Mouse (Mus musculus) neural tube, embryonic 14.5 days (tissue): ENCODE measurements around the gene Washc4. TPM values are rescaled to one million over a fixed set of nuclear protein-coding genes. Genes with fewer than 3 reads are reported as not detected.

Experiments used
- ATAC-seq: fragments of 200-750 bp; cut with Nextera tagmentation; 2 replicates; pipeline ENCODE4 v1.8.0; 2017; ENCODE audit warnings: low read depth, mild to moderate bottlenecking, moderate TSS enrichment, moderate library complexity
- H3K27ac ChIP-seq: fragments of 300-500 bp; sonication (generic); 2 replicates; pipeline ENCODE4 v1.5.1; 2014; ENCODE audit warnings: low read depth, mild to moderate bottlenecking, control low read depth, low read length, moderate library complexity, mixed read lengths
- H3K27me3 ChIP-seq: fragments of 300-500 bp; sonication (generic); 2 replicates; pipeline ENCODE4 v1.6.1; 2014; ENCODE audit warnings: low read length; ENCODE audit not compliant: control insufficient read depth, insufficient read depth
- H3K36me3 ChIP-seq: fragments of 300-500 bp; sonication (generic); 2 replicates; pipeline ENCODE4 v1.6.1; 2014; ENCODE audit warnings: low read length, mixed read lengths; ENCODE audit not compliant: control insufficient read depth, insufficient read depth
- H3K4me1 ChIP-seq: fragments of 300-500 bp; sonication (generic); 2 replicates; pipeline ENCODE4 v1.6.1; 2014; ENCODE audit warnings: low read length; ENCODE audit not compliant: control insufficient read depth, insufficient read depth
- H3K4me2 ChIP-seq: fragments of 300-500 bp; sonication (generic); 2 replicates; pipeline ENCODE4 v1.6.1; 2014; ENCODE audit warnings: mild to moderate bottlenecking, low read depth, low read length, control low read depth
- H3K4me3 ChIP-seq: fragments of 300-500 bp; sonication (generic); 2 replicates; pipeline ENCODE4 v1.5.1; 2014; ENCODE audit warnings: low read depth, low read length, control low read depth, mixed read lengths
- H3K9ac ChIP-seq: fragments of 300-500 bp; sonication (generic); replicated peaks from 2 replicates; pipeline ENCODE4 v1.6.1; 2014; ENCODE audit warnings: low read depth, mild to moderate bottlenecking, control low read depth, low read length, mixed read lengths
- H3K9me3 ChIP-seq: fragments of 300-500 bp; sonication (generic); 2 replicates; pipeline ENCODE4 v1.6.1; 2016; ENCODE audit warnings: low read length; ENCODE audit not compliant: control insufficient read depth
- WGBS: fragments of 180-500 bp; shearing (Covaris S2); extraction: QIAGEN DNeasy Blood & Tissue Kit; methylation state at CpG from one replicate; pipeline ENCODE4 v1.1.7; 2014; 5-methylcytosine and 5-hydroxymethylcytosine counted together
- polyA plus RNA-seq: library from polyadenylated mRNA; unstranded; fragments of >200 nt; fragmentation: Nextera tagmentation; extraction: Ambion mirVana; gene quantifications from 2 replicates; pipeline ENCODE4 v1.2.1, GENCODE M21; 2014

The Washc4 gene
- polyA plus RNA-seq, 1 experiment from 2014 or later = 35.0 TPM

DNA sequence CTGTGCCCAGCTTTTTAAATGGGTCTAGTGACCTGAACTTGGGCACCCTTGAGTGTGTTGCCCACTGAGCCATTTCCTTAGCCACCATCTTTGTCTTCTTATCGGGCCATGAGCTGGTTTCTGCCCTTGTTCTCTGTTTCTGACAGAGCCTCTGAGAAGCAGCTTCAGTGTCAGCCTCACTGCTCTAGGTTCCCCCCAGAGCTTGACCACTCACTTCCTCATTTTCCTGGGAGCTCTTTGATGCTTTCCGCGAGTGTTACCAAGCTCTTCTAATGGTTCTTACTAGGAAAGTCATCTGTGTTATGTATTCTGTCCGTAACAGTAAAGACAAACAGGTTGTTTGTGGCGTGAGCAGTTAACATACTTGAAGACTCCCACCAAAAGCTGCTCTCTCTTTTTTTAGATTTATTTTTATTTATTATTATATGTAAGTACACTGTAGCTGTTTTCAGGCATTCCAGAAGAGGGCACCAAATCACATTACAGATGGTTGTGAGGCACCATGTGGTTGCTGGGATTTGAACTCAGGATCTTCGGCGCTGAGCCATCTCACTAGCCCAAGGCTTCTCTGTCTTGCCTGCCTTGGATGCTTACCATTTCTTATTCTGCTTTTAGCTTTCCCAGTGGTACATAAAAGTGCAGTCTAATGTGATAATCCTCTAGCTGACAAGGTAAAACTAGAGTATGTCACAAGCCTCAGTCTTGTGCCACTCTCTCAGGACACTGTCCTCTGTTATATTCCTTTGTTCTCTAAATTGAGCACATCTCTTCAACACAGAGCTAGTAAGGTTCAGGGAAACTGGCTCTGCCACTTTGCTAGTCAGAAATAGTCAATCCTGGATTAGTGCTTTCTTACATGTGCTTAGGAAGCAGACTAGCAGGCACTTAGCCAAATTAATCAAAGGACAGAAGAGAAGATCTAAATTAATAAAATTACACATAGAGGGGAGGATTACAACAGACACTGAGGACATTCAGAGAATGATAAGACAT lies 22.2 kb downstream of the Washc4 start:
- 97% methylated on average over 7 of the region's 7 CpGs for WGBS
- Histone ChIP-seq H3K4me1 (no peaks in the 10 kb centered on the region), H3K36me3 (peaks cover 67% of the 10 kb centered on the region), H3K9me3 (no peaks in the 10 kb centered on the region), H3K9ac (no peak overlapping the region), H3K4me2 (no peak overlapping the region), H3K27me3 (no peaks in the 10 kb centered on the region), H3K27ac (no peak overlapping the region), H3K4me3 (no peak overlapping the region)
- no peak for ATAC-seq

DNA sequence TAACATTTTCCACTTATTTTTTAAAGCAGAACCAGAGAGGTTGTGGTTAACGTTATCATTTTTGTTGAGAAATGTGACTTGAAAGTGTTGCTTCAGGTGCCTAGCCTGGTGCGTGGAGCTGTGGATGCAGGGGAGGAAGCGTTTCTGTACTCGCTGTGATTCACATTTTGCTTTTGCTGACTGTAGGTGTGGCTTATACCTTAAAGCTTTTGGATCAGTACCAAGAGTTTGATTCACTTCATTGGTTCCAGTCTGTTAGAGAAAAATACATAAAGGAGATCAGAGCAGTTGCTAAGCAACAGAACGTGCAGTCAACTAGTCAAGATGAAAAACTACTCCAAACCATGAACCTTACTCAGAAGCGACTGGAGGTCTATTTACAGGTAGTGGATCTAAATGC lies 47.2 kb downstream of the Washc4 start:
- no peak overlapping the region for H3K27ac ChIP-seq
- H3K36me3 ChIP-seq = peaks cover 78% of the 10 kb centered on the region
- 73% methylated on average over 6 of the region's 6 CpGs for WGBS
- no peaks in the 10 kb centered on the region for H3K27me3 ChIP-seq
- no peak overlapping the region for H3K4me2 ChIP-seq
- H3K9ac ChIP-seq = no peak overlapping the region
- ATAC-seq = no peak
- H3K9me3 ChIP-seq = no peaks in the 10 kb centered on the region
- H3K4me3 ChIP-seq = no peak overlapping the region
- H3K4me1 ChIP-seq = no peaks in the 10 kb centered on the region

DNA sequence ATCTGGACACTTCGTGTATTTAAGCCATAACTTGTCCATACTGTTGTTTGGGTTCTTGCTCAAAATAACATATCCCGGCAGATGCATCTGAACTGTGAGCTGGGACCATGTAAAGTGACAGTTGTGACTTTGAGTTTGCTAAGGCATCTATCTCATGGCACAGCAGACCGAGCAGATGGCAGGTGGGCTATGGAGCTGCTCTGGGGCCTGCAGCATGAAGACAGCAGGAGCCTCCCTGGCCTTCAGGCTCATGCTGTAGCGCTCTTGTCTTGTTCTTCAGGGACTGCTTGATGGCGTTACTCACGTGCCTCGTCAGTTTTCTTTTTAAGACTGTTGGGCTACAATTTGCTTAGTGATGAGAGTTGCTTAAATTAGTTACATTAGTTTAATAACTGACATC lies 49.1 kb downstream of the Washc4 start:
- H3K36me3 ChIP-seq = peaks cover 65% of the 10 kb centered on the region
- H3K27me3 ChIP-seq = no peaks in the 10 kb centered on the region
- H3K27ac ChIP-seq = no peak overlapping the region
- WGBS = 92% methylated on average over 7 of the region's 7 CpGs
- no peak for ATAC-seq
- H3K9me3 ChIP-seq = no peaks in the 10 kb centered on the region
- no peak overlapping the region for H3K4me2 ChIP-seq
- H3K4me1 ChIP-seq = no peaks in the 10 kb centered on the region
- no peak overlapping the region for H3K4me3 ChIP-seq
- H3K9ac ChIP-seq = no peak overlapping the region

DNA sequence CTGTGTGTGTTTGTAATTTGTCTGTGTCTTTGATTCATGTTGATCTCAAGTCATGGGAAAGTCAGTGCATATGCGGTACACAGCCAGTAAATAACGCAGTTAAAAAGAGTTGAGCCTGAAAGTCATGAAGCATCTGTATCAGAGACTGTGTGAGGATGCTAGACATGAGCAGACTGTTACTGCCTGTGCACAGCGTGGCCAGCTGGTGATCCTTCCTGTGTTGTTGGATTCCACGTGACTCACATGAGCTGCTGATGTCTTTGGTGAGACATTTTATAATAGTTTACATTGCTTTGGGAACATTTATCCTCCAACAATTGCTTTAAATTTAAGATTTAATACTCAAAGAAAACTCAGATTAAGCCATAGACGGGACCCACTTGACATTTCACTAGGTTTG lies 51.0 kb downstream of the Washc4 start:
- no peak overlapping the region for H3K9ac ChIP-seq
- H3K4me1 ChIP-seq = no peaks in the 10 kb centered on the region
- no peak overlapping the region for H3K4me2 ChIP-seq
- WGBS = 90% methylated on average over 5 of the region's 5 CpGs
- no peaks in the 10 kb centered on the region for H3K9me3 ChIP-seq
- no peaks in the 10 kb centered on the region for H3K27me3 ChIP-seq
- ATAC-seq = no peak
- H3K36me3 ChIP-seq = peaks cover 59% of the 10 kb centered on the region
- H3K4me3 ChIP-seq = no peak overlapping the region
- no peak overlapping the region for H3K27ac ChIP-seq

DNA sequence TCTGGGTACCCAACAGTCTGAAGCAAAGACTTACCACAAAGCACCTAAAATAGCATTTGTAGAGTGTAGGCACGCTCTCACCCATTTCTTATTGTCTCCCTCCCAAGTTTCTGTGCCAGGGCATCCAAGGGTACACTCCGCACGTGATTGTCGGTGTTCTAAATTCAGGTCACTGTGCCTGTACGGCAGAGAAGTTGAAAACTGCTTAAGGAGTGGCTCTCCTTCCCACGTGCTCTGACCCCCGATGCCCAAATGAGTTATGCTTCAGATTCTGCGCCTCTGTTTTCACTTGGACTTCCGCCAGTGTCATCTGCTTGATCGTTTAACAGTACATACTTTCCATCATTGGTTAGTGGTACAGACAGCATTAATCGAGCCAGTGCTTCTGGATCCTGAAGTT lies 57.1 kb downstream of the Washc4 start:
- no peak for ATAC-seq
- peaks cover 26% of the 10 kb centered on the region for H3K36me3 ChIP-seq
- H3K9me3 ChIP-seq = no peaks in the 10 kb centered on the region
- H3K4me1 ChIP-seq = no peaks in the 10 kb centered on the region
- no peak overlapping the region for H3K4me2 ChIP-seq
- H3K9ac ChIP-seq = no peak overlapping the region
- no peak overlapping the region for H3K4me3 ChIP-seq
- 71% methylated on average over 11 of the region's 11 CpGs for WGBS
- no peaks in the 10 kb centered on the region for H3K27me3 ChIP-seq
- no peak overlapping the region for H3K27ac ChIP-seq

DNA sequence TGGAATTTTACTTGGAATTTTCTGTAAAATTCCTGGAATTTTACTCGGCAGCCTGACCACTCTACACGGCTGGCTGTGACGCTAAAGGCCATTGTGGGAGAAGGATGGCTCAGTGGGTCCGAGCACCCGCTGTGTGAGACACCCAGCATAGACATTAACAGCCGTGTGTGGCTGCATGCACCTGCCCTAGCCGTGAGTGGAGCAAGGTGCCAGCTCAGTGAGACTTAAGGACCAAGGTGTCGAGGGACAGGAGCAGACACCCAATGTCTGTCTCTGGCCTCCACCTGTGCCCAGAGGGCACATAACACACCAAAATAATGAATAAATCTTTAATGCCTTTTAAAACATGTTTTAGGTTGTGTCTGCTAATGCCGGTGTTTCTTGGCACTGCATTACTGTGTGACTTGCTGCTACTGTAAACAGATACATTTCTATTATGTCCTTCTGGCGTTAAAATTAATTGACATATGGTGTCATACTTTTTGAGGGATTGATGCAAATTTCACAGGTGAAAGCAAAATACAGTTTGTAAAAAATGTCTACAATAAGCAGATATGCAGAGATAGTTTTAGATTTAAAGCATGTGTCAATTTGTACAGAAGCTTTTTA lies 60.5 kb downstream of the Washc4 start:
- H3K9ac ChIP-seq = no peak overlapping the region
- H3K36me3 ChIP-seq = peaks cover 18% of the 10 kb centered on the region
- 84% methylated on average over 10 of the region's 10 CpGs for WGBS
- no peak for ATAC-seq
- no peaks in the 10 kb centered on the region; the same call in 1 of the 2 replicates for H3K9me3 ChIP-seq
- H3K27ac ChIP-seq = no peak overlapping the region
- H3K27me3 ChIP-seq = no peaks in the 10 kb centered on the region
- no peaks in the 10 kb centered on the region for H3K4me1 ChIP-seq
- H3K4me3 ChIP-seq = no peak overlapping the region
- H3K4me2 ChIP-seq = no peak overlapping the region

DNA sequence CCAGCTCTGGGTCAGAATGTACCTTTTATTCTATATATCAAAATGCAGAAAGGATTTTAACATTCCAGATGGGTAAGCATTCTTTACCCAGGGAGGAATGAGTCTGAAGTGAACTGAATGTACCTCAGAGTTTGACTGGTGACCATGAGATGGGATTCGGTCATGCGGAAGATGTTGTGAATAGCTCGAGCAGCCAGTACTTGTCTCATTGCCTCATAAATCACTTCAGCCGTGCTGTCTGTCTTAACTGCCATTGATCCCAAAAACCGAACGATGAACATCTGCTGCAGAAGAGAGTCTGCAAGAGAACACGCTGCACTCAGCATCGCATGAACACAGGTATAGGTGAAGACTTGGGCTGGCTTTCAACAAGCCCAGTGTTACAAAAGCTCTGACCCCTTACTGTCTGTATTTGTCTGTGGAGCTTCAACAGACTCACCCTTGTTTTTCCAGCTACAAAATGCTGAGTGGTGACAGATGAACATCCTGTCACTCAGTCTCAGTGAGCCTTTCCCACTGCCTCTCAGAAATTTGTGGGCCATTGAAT lies 62.2 kb downstream of the Washc4 start:
- no peaks in the 10 kb centered on the region for H3K27me3 ChIP-seq
- H3K4me1 ChIP-seq = no peaks in the 10 kb centered on the region
- ATAC-seq = peak; percentile 24; the same call in 1 of the 2 replicates
- H3K9ac ChIP-seq = no peak overlapping the region
- H3K4me3 ChIP-seq = no peak overlapping the region
- H3K27ac ChIP-seq = no peak overlapping the region
- H3K4me2 ChIP-seq = no peak overlapping the region
- H3K36me3 ChIP-seq = peaks cover 22% of the 10 kb centered on the region
- no peaks in the 10 kb centered on the region; the same call in 1 of the 2 replicates for H3K9me3 ChIP-seq
- WGBS = 17% methylated on average over 8 of the region's 8 CpGs

DNA sequence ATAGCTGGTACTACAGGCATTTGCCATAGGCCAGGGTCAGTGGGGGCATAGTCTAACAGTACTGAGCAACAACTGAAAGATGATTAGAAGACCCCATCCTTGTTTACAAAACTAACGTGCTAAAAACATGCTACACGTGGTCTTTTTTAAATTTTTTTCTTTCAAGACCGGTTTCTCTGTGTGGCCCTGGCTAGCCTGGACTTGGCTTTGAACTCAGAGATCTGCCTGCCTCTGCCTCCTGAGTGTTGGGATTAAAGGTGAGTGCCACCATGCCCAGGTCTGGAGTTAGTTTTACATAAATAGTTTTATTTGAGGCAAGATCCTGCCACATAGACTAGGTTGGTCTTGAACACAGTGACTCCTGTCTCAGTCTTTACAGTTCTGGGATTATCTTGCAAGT lies 63.6 kb downstream of the Washc4 start:
- H3K4me1 ChIP-seq = no peaks in the 10 kb centered on the region
- H3K4me2 ChIP-seq = no peak overlapping the region
- H3K27me3 ChIP-seq = no peaks in the 10 kb centered on the region
- no peak for ATAC-seq
- WGBS = 96% methylated on average over 3 of the region's 3 CpGs
- no peak overlapping the region for H3K27ac ChIP-seq
- H3K36me3 ChIP-seq = peaks cover 17% of the 10 kb centered on the region
- no peaks in the 10 kb centered on the region; the same call in 1 of the 2 replicates for H3K9me3 ChIP-seq
- H3K4me3 ChIP-seq = no peak overlapping the region
- H3K9ac ChIP-seq = no peak overlapping the region

DNA sequence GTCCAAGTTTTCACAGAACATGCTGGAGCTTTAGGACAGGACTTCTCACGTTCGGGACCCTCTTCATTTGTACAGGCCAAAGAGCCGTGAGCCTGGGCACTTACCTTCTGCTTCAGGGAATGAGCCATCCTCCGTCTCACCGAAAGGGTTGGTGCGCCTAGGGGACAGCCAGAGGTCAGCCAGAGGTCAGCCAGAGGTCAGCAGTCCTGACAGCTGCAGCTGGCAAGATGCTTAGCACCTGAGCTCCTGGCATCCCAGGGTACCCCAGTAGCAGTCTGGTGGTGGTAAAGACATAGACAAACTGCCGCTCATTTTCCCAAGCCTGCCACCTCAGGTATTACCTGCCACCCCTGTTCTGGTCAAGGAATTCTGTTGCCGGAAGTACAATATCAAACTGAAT lies 65.0 kb downstream of the Washc4 start:
- WGBS = 73% methylated on average over 8 of the region's 8 CpGs
- Histone ChIP-seq H3K36me3 (peaks cover 16% of the 10 kb centered on the region), H3K27me3 (no peaks in the 10 kb centered on the region), H3K9me3 (no peaks in the 10 kb centered on the region; the same call in 1 of the 2 replicates), H3K4me1 (no peaks in the 10 kb centered on the region), H3K9ac (no peak overlapping the region), H3K4me3 (no peak overlapping the region), H3K4me2 (no peak overlapping the region), H3K27ac (no peak overlapping the region)
- no peak for ATAC-seq
